Mouse (Mus musculus) G1E (cell line): ENCODE measurements at regions not wholly inside any gene's neighbourhood (a gene's known extent, or its start where the extent isn't known, plus 50 kb on each side); places are given as distances from the start of the nearest gene placed in this dataset.

Source experiments
- ATAC-seq: 2 replicates; pipeline ENCODE4 v1.8.0; 2016; ENCODE audit warnings: mild to moderate bottlenecking; ENCODE audit not compliant: insufficient number of reproducible peaks, poor library complexity, low FRiP score, severe bottlenecking; ENCODE audit errors: extremely low read depth
- DNase-seq: peaks from one replicate; pipeline ENCODE4 v3.0.0; 2012; ENCODE audit warnings: low spot score
- H3K27me3 ChIP-seq: 2 replicates; pipeline ENCODE4 v1.6.1; 2012; ENCODE audit warnings: mild to moderate bottlenecking, low read length, inconsistent platforms; ENCODE audit not compliant: insufficient read depth
- H3K36me3 ChIP-seq: replicated peaks from 2 replicates; pipeline ENCODE3; 2012; ENCODE audit warnings: mild to moderate bottlenecking, inconsistent platforms
- H3K4me1 ChIP-seq: 2 replicates; pipeline ENCODE4 v1.6.1; 2012; ENCODE audit warnings: low read depth, low read length, inconsistent platforms, mixed read lengths; ENCODE audit not compliant: insufficient read depth
- H3K4me3 ChIP-seq: 2 replicates; pipeline ENCODE4 v1.5.1; 2012; ENCODE audit warnings: low read depth, mild to moderate bottlenecking, inconsistent platforms, low read length, moderate library complexity, mixed read lengths
- H3K9me3 ChIP-seq: replicated peaks from 2 replicates; pipeline ENCODE4 v1.6.1; 2012; ENCODE audit warnings: inconsistent platforms
- CTCF ChIP-seq: IDR thresholded peaks from 2 replicates; pipeline ENCODE4 v1.5.1; 2012; ENCODE audit warnings: low read depth, low read length, inconsistent platforms, mixed read lengths
- GATA1 ChIP-seq: IDR thresholded peaks from 2 replicates; pipeline ENCODE4 v1.6.1; 2012; ENCODE audit warnings: borderline replicate concordance, low read length, inconsistent platforms, mixed read lengths
- GATA2 ChIP-seq: IDR thresholded peaks from 2 replicates; pipeline ENCODE4 v1.6.1; 2012; ENCODE audit warnings: low read depth, low read length, inconsistent platforms, borderline replicate concordance
- POLR2AphosphoS5 ChIP-seq: IDR thresholded peaks from 2 replicates; pipeline ENCODE4 v1.6.1; 2012; ENCODE audit warnings: low read depth, low read length, inconsistent platforms; ENCODE audit not compliant: insufficient replicate concordance
- TAL1 ChIP-seq: conservative IDR thresholded peaks from 2 replicates; pipeline ENCODE4 v1.6.1; 2012; ENCODE audit warnings: low read depth, low read length, inconsistent platforms, mixed read lengths

- Histone ChIP-seq H3K4me1 (no peaks in the 10 kb centered on the region), H3K4me3 (no peak overlapping the region), H3K36me3 (no peaks in the 10 kb centered on the region), H3K27me3 (no peaks in the 10 kb centered on the region), H3K9me3 (no peaks in the 10 kb centered on the region)
- DNase-seq = no peak
- no peak for TF ChIP-seq GATA2
- TF ChIP-seq CTCF = no peak
- no peak for TF ChIP-seq TAL1
- no peak for TF ChIP-seq POLR2AphosphoS5
- no peak for TF ChIP-seq GATA1
- ATAC-seq = no peak
Observed at GRCm38 (mm10) chr11:37600533-37600932, 364.8 kb upstream of the Tenm2 start.

GRCm38 (mm10) chr11:37582236-37582635 is 346.5 kb upstream of the Tenm2 start:
- no peaks in the 10 kb centered on the region for H3K27me3 ChIP-seq
- no peaks in the 10 kb centered on the region for H3K4me1 ChIP-seq
- H3K4me3 ChIP-seq = no peak overlapping the region
- no peak for DNase-seq
- ATAC-seq = no peak
- no peaks in the 10 kb centered on the region for H3K36me3 ChIP-seq
- TF ChIP-seq GATA1 = no peak
- no peak for TF ChIP-seq CTCF
- TF ChIP-seq POLR2AphosphoS5 = no peak
- TF ChIP-seq GATA2 = no peak
- no peak for TF ChIP-seq TAL1
- no peaks in the 10 kb centered on the region for H3K9me3 ChIP-seq

- H3K27me3 ChIP-seq = no peaks in the 10 kb centered on the region
- H3K4me3 ChIP-seq = no peak overlapping the region
- H3K9me3 ChIP-seq = no peaks in the 10 kb centered on the region
- TF ChIP-seq POLR2AphosphoS5 = no peak
- no peak for TF ChIP-seq GATA1
- no peak for TF ChIP-seq CTCF
- no peak for TF ChIP-seq TAL1
- ATAC-seq = no peak
- no peaks in the 10 kb centered on the region for H3K4me1 ChIP-seq
- DNase-seq = no peak
- H3K36me3 ChIP-seq = no peaks in the 10 kb centered on the region
Observed at GRCm38 (mm10) chr11:37533624-37534023, 297.9 kb upstream of the Tenm2 start.

- Histone ChIP-seq H3K36me3 (no peaks in the 10 kb centered on the region), H3K4me3 (no peak overlapping the region), H3K9me3 (no peaks in the 10 kb centered on the region), H3K4me1 (no peaks in the 10 kb centered on the region), H3K27me3 (no peaks in the 10 kb centered on the region)
- DNase-seq (no peak), ATAC-seq (no peak)
- TF ChIP-seq CTCF (no peak), GATA1 (no peak), POLR2AphosphoS5 (no peak), TAL1 (no peak), GATA2 (no peak)
Observed at GRCm38 (mm10) chr11:37532476-37532875, 296.7 kb upstream of the Tenm2 start.

GRCm38 (mm10) chr11:37498463-37499015 is 262.8 kb upstream of the Tenm2 start:
- no peaks in the 10 kb centered on the region for H3K9me3 ChIP-seq
- TF ChIP-seq CTCF (no peak), TAL1 (no peak), GATA1 (no peak), POLR2AphosphoS5 (no peak), GATA2 (no peak)
- no peak for ATAC-seq
- H3K27me3 ChIP-seq = no peaks in the 10 kb centered on the region
- H3K4me3 ChIP-seq = no peak overlapping the region
- H3K4me1 ChIP-seq = no peaks in the 10 kb centered on the region
- no peak for DNase-seq
- H3K36me3 ChIP-seq = no peaks in the 10 kb centered on the region

GRCm38 (mm10) chr11:37497874-37498273 is 262.1 kb upstream of the Tenm2 start:
- Histone ChIP-seq H3K4me1 (no peaks in the 10 kb centered on the region), H3K27me3 (no peaks in the 10 kb centered on the region), H3K36me3 (no peaks in the 10 kb centered on the region), H3K9me3 (no peaks in the 10 kb centered on the region), H3K4me3 (no peak overlapping the region)
- ATAC-seq (no peak), DNase-seq (no peak)
- no peak for TF ChIP-seq TAL1
- TF ChIP-seq POLR2AphosphoS5 = no peak
- TF ChIP-seq GATA2 = no peak
- no peak for TF ChIP-seq GATA1
- TF ChIP-seq CTCF = no peak

GRCm38 (mm10) chr11:37480236-37480635 is 244.5 kb upstream of the Tenm2 start:
- no peaks in the 10 kb centered on the region for H3K4me1 ChIP-seq
- H3K9me3 ChIP-seq = peaks cover 4% of the 10 kb centered on the region; the same call in 1 of the 2 replicates
- no peaks in the 10 kb centered on the region for H3K36me3 ChIP-seq
- ATAC-seq (no peak), DNase-seq (no peak)
- TF ChIP-seq TAL1 (no peak), GATA2 (no peak)
- no peaks in the 10 kb centered on the region for H3K27me3 ChIP-seq
- no peak overlapping the region for H3K4me3 ChIP-seq
